Mouse (Mus musculus) forebrain, embryonic 16.5 days (tissue): ENCODE data around the gene Arl10. TPM values are rescaled to one million over a fixed set of nuclear protein-coding genes. Genes with fewer than 3 reads are reported as not detected.

Source experiments
- ATAC-seq: fragments of 200-750 bp; cut with Nextera tagmentation; 2 replicates; pipeline ENCODE4 v1.8.0; 2017; ENCODE audit warnings: mild to moderate bottlenecking, moderate library complexity
- H3K27ac ChIP-seq: fragments of 300-500 bp; sonication (generic); 2 replicates; pipeline ENCODE4 v1.5.1; 2014; ENCODE audit warnings: low read length, control low read depth
- H3K27me3 ChIP-seq: fragments of 300-500 bp; sonication (generic); replicated peaks from 2 replicates; pipeline ENCODE4 v1.6.1; 2014; ENCODE audit warnings: low read length; ENCODE audit not compliant: control insufficient read depth, insufficient read depth
- H3K36me3 ChIP-seq: fragments of 300-500 bp; sonication (generic); 2 replicates; pipeline ENCODE4 v1.6.1; 2014; ENCODE audit not compliant: control insufficient read depth, insufficient read depth
- H3K4me1 ChIP-seq: fragments of 300-500 bp; sonication (generic); replicated peaks from 2 replicates; pipeline ENCODE4 v1.6.1; 2014; ENCODE audit warnings: low read length; ENCODE audit not compliant: control insufficient read depth, insufficient read depth
- H3K4me2 ChIP-seq: fragments of 300-500 bp; sonication (generic); 2 replicates; pipeline ENCODE4 v1.6.1; 2014; ENCODE audit warnings: mild to moderate bottlenecking, low read length, control low read depth
- H3K4me3 ChIP-seq: fragments of 300-500 bp; sonication (generic); replicated peaks from 2 replicates; pipeline ENCODE4 v1.5.1; 2014; ENCODE audit warnings: mild to moderate bottlenecking, low read length, control low read depth
- H3K9ac ChIP-seq: fragments of 300-500 bp; sonication (generic); replicated peaks from 2 replicates; pipeline ENCODE4 v1.6.1; 2014; ENCODE audit warnings: low read depth, low read length, control low read depth
- H3K9me3 ChIP-seq: fragments of 300-500 bp; sonication (generic); 2 replicates; pipeline ENCODE4 v1.6.1; 2016; ENCODE audit warnings: low read length; ENCODE audit not compliant: control insufficient read depth
- WGBS: fragments of 180-500 bp; shearing (Covaris S2); extraction: QIAGEN DNeasy Blood & Tissue Kit; methylation state at CpG from one replicate; pipeline ENCODE4 v1.1.7; 2014; 5-methylcytosine and 5-hydroxymethylcytosine counted together
- polyA plus RNA-seq: library from polyadenylated mRNA; unstranded; fragments of >200 nt; fragmentation: Nextera tagmentation; extraction: Ambion mirVana; gene quantifications from 2 replicates; pipeline ENCODE4 v1.2.1, GENCODE M21; 2015

Arl10 gene
- 79.7 and 92.5 TPM in 2 replicates for polyA plus RNA-seq

GRCm38 (mm10) chr13:54574854-54575481, at the start of gene Arl10:
Gene Arl10, plus strand, starts transcription at chr13:54575015.
- no peaks in the 10 kb centered on the region for H3K9me3 ChIP-seq
- no peaks in the 10 kb centered on the region for H3K36me3 ChIP-seq
- peak within 1 kb of the TSS; percentile 64 for H3K27ac ChIP-seq
- peak within 1 kb of the TSS; percentile 75 for H3K4me3 ChIP-seq
- H3K27me3 ChIP-seq = no peaks in the 10 kb centered on the region; the same call in 1 of the 2 replicates
- peak within 1 kb of the TSS; percentile 90 for H3K9ac ChIP-seq
- H3K4me1 ChIP-seq = peaks cover 19% of the 10 kb centered on the region
- WGBS = under 1% methylated on average over 55 of the region's 55 CpGs
- ATAC-seq = peak; percentile 97
- peak within 1 kb of the TSS; percentile 90 for H3K4me2 ChIP-seq

DNA sequence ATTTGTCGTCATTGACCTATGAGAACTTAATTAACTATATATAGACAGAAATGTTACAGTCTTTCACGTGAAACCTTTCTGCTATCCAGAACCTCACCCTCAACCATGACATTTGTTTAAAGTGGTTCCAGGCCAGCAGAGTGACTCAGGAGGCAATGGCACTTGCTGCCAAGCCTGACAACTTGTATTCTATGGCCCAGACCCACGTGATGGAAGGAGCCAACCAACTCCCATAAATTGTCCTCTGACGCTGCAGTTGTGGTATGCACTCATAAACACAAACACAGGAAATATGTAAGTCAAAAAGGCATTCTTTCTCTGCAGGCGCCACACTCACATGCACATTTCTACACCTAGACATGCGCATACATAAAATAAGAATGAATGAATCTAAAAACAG, 47.7 kb upstream of the Arl10 start:
- no peak overlapping the region for H3K4me3 ChIP-seq
- no peaks in the 10 kb centered on the region for H3K9me3 ChIP-seq
- 88% methylated on average over 6 of the region's 6 CpGs for WGBS
- H3K27me3 ChIP-seq = no peaks in the 10 kb centered on the region
- H3K4me1 ChIP-seq = no peaks in the 10 kb centered on the region
- no peak overlapping the region for H3K27ac ChIP-seq
- no peak for ATAC-seq
- no peak overlapping the region for H3K9ac ChIP-seq
- no peak overlapping the region for H3K4me2 ChIP-seq
- peaks cover 45% of the 10 kb centered on the region for H3K36me3 ChIP-seq

DNA sequence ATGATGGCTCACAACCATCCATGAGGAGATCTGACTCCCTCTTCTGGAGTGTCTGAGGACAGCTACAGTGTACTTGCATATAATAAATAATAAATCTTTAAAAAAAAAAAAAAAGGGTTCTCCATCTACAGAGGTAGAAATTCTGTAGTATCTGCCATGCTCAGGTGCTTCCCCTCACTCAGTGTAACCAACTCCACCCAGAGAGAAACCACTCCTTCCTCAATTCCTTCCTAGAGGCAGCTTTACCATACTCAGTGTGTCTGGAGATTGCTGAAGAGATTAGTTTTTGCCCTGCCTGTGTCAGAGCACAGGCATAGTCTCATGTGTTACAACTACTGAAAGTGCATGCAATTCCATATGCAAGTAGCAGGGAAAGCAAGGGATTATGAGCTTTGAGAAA, 42.7 kb upstream of the Arl10 start:
- Histone ChIP-seq H3K27ac (no peak overlapping the region), H3K4me2 (no peak overlapping the region), H3K27me3 (no peaks in the 10 kb centered on the region), H3K4me1 (no peaks in the 10 kb centered on the region), H3K9me3 (no peaks in the 10 kb centered on the region), H3K9ac (no peak overlapping the region), H3K4me3 (no peak overlapping the region), H3K36me3 (peaks cover 40% of the 10 kb centered on the region)
- no peak for ATAC-seq

- H3K9ac ChIP-seq = no peak overlapping the region
- no peak overlapping the region for H3K4me2 ChIP-seq
- WGBS = 88% methylated on average over 7 of the region's 7 CpGs
- H3K9me3 ChIP-seq = no peaks in the 10 kb centered on the region
- no peak overlapping the region for H3K27ac ChIP-seq
- no peaks in the 10 kb centered on the region for H3K27me3 ChIP-seq
- no peaks in the 10 kb centered on the region for H3K4me1 ChIP-seq
- H3K36me3 ChIP-seq = peaks cover 31% of the 10 kb centered on the region
- ATAC-seq = no peak
- H3K4me3 ChIP-seq = no peak overlapping the region
These were observed 26.8 kb upstream of the Arl10 start for GRCm38 (mm10) chr13:54548036-54548435.

DNA sequence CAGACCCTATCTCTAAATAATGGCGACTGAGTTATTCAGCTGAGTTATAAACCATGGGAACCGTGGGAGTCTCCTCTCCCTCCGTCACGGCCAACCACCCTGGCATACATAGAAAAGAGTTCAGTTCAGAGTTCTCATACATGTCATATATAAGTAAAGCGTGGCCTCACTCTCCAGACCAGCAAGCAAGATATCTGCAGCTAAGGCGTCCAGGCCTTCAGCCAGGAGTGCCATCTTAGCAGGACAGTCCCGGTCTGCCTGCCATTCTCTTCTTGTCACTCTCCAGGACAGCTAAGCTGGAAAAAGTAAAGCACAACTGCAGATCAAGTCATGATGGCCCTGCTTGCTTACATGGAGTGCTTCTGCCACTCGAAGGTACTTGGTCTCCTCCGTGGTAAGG, 18.6 kb upstream of the Arl10 start:
- Histone ChIP-seq H3K4me3 (no peak overlapping the region), H3K4me2 (no peak overlapping the region), H3K27ac (no peak overlapping the region), H3K4me1 (0 out of 2 replicates have a peak, but pooled peaks cover 2% of the 10 kb centered on the region), H3K9ac (no peak overlapping the region), H3K36me3 (peaks cover 38% of the 10 kb centered on the region), H3K9me3 (no peaks in the 10 kb centered on the region), H3K27me3 (no peaks in the 10 kb centered on the region)
- ATAC-seq = no peak
- 93% methylated on average over 9 of the region's 9 CpGs for WGBS

GRCm38 (mm10) chr13:54556796-54557195, 18.0 kb upstream of the Arl10 start:
- Histone ChIP-seq H3K36me3 (peaks cover 38% of the 10 kb centered on the region), H3K4me1 (0 out of 2 replicates have a peak, but pooled peaks cover 2% of the 10 kb centered on the region), H3K27me3 (no peaks in the 10 kb centered on the region), H3K9me3 (no peaks in the 10 kb centered on the region), H3K4me3 (no peak overlapping the region), H3K9ac (no peak overlapping the region), H3K4me2 (no peak overlapping the region), H3K27ac (no peak overlapping the region)
- no peak for ATAC-seq
- WGBS = 73% methylated on average over 3 of the region's 3 CpGs

GRCm38 (mm10) chr13:54557652-54558051, 17.2 kb upstream of the Arl10 start:
- Histone ChIP-seq H3K27ac (no peak overlapping the region), H3K4me3 (no peak overlapping the region), H3K9ac (no peak overlapping the region), H3K27me3 (no peaks in the 10 kb centered on the region), H3K4me2 (no peak overlapping the region), H3K36me3 (peaks cover 38% of the 10 kb centered on the region), H3K4me1 (0 out of 2 replicates have a peak, but pooled peaks cover 2% of the 10 kb centered on the region), H3K9me3 (no peaks in the 10 kb centered on the region)
- no peak for ATAC-seq
- 100% methylated on average over 1 of the region's 1 CpGs for WGBS

GRCm38 (mm10) chr13:54559656-54560055, 15.2 kb upstream of the Arl10 start:
- no peak overlapping the region for H3K9ac ChIP-seq
- no peaks in the 10 kb centered on the region for H3K9me3 ChIP-seq
- H3K4me3 ChIP-seq = no peak overlapping the region
- ATAC-seq = no peak
- peaks cover 15% of the 10 kb centered on the region for H3K4me1 ChIP-seq
- H3K36me3 ChIP-seq = peaks cover 29% of the 10 kb centered on the region
- WGBS = 90% methylated on average over 2 of the region's 2 CpGs
- H3K27me3 ChIP-seq = no peaks in the 10 kb centered on the region
- no peak overlapping the region for H3K4me2 ChIP-seq
- H3K27ac ChIP-seq = no peak overlapping the region

GRCm38 (mm10) chr13:54560608-54561007, 14.2 kb upstream of the Arl10 start:
- no peak overlapping the region for H3K4me3 ChIP-seq
- no peak overlapping the region for H3K4me2 ChIP-seq
- H3K27ac ChIP-seq = no peak overlapping the region
- H3K9me3 ChIP-seq = no peaks in the 10 kb centered on the region
- 90% methylated on average over 7 of the region's 7 CpGs for WGBS
- no peaks in the 10 kb centered on the region for H3K27me3 ChIP-seq
- peaks cover 18% of the 10 kb centered on the region for H3K4me1 ChIP-seq
- no peak for ATAC-seq
- H3K9ac ChIP-seq = no peak overlapping the region
- H3K36me3 ChIP-seq = peaks cover 29% of the 10 kb centered on the region

DNA sequence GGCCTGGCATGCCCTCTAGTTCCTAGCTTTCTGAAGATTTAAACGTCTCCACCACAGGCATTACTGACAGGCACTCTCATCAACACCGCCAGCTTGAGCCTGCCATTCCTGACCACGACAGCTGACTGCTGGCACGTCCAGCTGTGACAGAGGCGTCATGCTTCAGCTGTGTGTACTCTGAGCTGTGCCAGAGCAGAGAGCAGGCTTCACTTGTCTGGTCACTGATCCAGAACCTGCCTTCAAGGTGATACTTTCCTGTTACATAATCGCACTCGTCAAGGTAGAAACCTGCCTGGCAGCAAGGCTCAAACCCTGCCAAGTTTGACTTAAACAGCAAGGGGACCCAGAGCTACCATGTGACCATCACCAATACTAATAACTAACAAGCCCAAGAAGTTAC, 12.3 kb upstream of the Arl10 start:
- Histone ChIP-seq H3K27ac (no peak overlapping the region), H3K4me2 (no peak overlapping the region), H3K27me3 (no peaks in the 10 kb centered on the region), H3K36me3 (peaks cover 24% of the 10 kb centered on the region), H3K9ac (no peak overlapping the region), H3K9me3 (no peaks in the 10 kb centered on the region), H3K4me1 (peaks cover 18% of the 10 kb centered on the region), H3K4me3 (no peak overlapping the region)
- ATAC-seq = no peak
- 82% methylated on average over 7 of the region's 7 CpGs for WGBS
